15 mouse cellular contexts compared by ENCODE assay signal in genomic region chr11:106822911-106823310, GRCm38 (mm10). TPM values are rescaled to one million over a fixed set of nuclear protein-coding genes. Genes with fewer than 3 reads are reported as not detected.
DNase-seq lines count a peak whose midpoint lies in the region; ATAC-seq and TF ChIP-seq lines count a peak whose summit lies in the region.
"Had no signal": no experiment of that assay in that cellular context is flagged by ENCODE, and none has a peak within 500 bp of the region (broad histone marks: within the 10 kb centered on the region; RNA-seq: fewer than 3 reads in every experiment).

No protein-coding gene starts in this region.

- no peak for ATAC-seq in forebrain, embryonic 14.5 days
- ATAC-seq: forebrain, embryonic 15.5 days; intestine, embryonic 16.5 days; Patski had no signal

- H3K9ac ChIP-seq in forebrain, embryonic 14.5 days (ENCODE audit: low read length), result no peak overlapping the region
- H3K9ac ChIP-seq: forebrain, embryonic 15.5 days; limb, embryonic 12.5 days; neural tube, embryonic 15.5 days had no signal

- no peak for TF ChIP-seq POLR2A in bone marrow macrophage, adult 2 months (IDR thresholded peaks at IDR 0.05; ENCODE audit: borderline replicate concordance, low read depth, low read length)

- H3K9me3 ChIP-seq in forebrain, embryonic 14.5 days (replicated peaks; ENCODE audit: control insufficient read depth, low read length), result no peaks in the 10 kb centered on the region
- H3K9me3 ChIP-seq: forebrain, embryonic 15.5 days; limb, embryonic 12.5 days; neural tube, embryonic 15.5 days had no signal

- H3K4me2 ChIP-seq in forebrain, embryonic 14.5 days (ENCODE audit: low read length), result no peak overlapping the region
- H3K4me2 ChIP-seq: forebrain, embryonic 15.5 days; limb, embryonic 12.5 days; neural tube, embryonic 15.5 days had no signal

- no peak for TF ChIP-seq CTCF in bone marrow macrophage, adult 2 months (IDR thresholded peaks at IDR 0.05; ENCODE audit: low read depth, low read length)

- H3K4me1 ChIP-seq in bone marrow macrophage, adult 2 months (ENCODE audit: control insufficient read depth, insufficient read depth, low read length), result peaks cover 53% of the 10 kb centered on the region
- peaks cover 4% of the 10 kb centered on the region for H3K4me1 ChIP-seq in forebrain, embryonic 14.5 days (ENCODE audit: control insufficient read depth, insufficient read depth, low read length)

- H3K4me3 ChIP-seq in bone marrow macrophage, adult 2 months (ENCODE audit: insufficient read depth, low read length), result no peak overlapping the region
- no peak overlapping the region for H3K4me3 ChIP-seq in forebrain, embryonic 14.5 days (ENCODE audit: low read depth, low read length)
- H3K4me3 ChIP-seq: forebrain, embryonic 15.5 days; limb, embryonic 12.5 days; neural tube, embryonic 15.5 days had no signal

- no peaks in the 10 kb centered on the region for H3K27me3 ChIP-seq in forebrain, embryonic 14.5 days (replicated peaks; ENCODE audit: control insufficient read depth, insufficient read depth, low read length)
- H3K27me3 ChIP-seq: CH12.LX; forebrain, embryonic 15.5 days; limb, embryonic 12.5 days; neural tube, embryonic 15.5 days; Patski had no signal

- WGBS in forebrain, embryonic 14.5 days, result 80% methylated on average over 5 of the region's 5 CpGs

- intact Hi-C loops in left cerebral cortex, postnatal 36 days (cut with DNase I), result loop anchor here (2.0 kb wide), 1 partner anchor 34 kb away; the partner anchor contains the start of genes Cep95 and Ddx5

- peak; percentile 26 for DNase-seq in Muller cell, postnatal 12 days (ENCODE audit: inconsistent ontology term)
- peak; percentile 91 to 92 for DNase-seq in cerebellum, postnatal 25 days
- peak; percentile 65 to 72 for DNase-seq in left cerebral cortex, postnatal 36 days (ENCODE audit: low spot score in 2 of 2)
- DNase-seq in spleen, adult 12 weeks (ENCODE audit: low spot score), result no peak
- DNase-seq in forebrain, embryonic 14.5 days (ENCODE audit: low spot score), result no peak
- DNase-seq in heart, adult 11 months, result no peak
- DNase-seq: heart, postnatal 4 days; kidney, postnatal 25 days had no signal

- peaks cover 68% of the 10 kb centered on the region for H3K36me3 ChIP-seq in forebrain, embryonic 14.5 days (ENCODE audit: control insufficient read depth, insufficient read depth, low read length)

- peak overlapping the region; percentile 21 for H3K27ac ChIP-seq in bone marrow macrophage, adult 2 months (ENCODE audit: insufficient read depth, low read depth, low read length)
- H3K27ac ChIP-seq in forebrain, embryonic 14.5 days (ENCODE audit: low read depth, low read length), result no peak overlapping the region; the same call in 1 of the 2 replicates
- H3K27ac ChIP-seq: forebrain, embryonic 15.5 days; limb, embryonic 12.5 days; neural tube, embryonic 15.5 days had no signal

RNA-seq across cellular contexts. Expression of gene Cep95, which starts 33.9 kb away (rescaled TPM):
- polyA plus RNA-seq in bone marrow macrophage, adult 2 months (2012; ENCODE audit: insufficient read depth, insufficient read length, missing spikeins), result 24.4 and 26.6 TPM in 2 replicates
- total RNA-seq in left cerebral cortex, postnatal 36 days (2021), result 10 to 100 TPM in 1 of 2 experiments, 1 to 10 TPM in 1; 8.2 to 15.8 TPM
- 12.2 and 14.2 TPM in 2 replicates for polyA plus RNA-seq in forebrain, embryonic 14.5 days (2014; fragmentation: Nextera tagmentation; extraction: Ambion mirVana)

RNA-seq across cellular contexts. Expression of gene Ddx5, which starts 33.9 kb away (rescaled TPM):
- polyA plus RNA-seq in bone marrow macrophage, adult 2 months (2012; ENCODE audit: insufficient read depth, insufficient read length, missing spikeins), result 1,156 and 1,201 TPM in 2 replicates
- total RNA-seq in left cerebral cortex, postnatal 36 days (2021), result 100 to 1,000 TPM; 574 to 675 TPM
- 504 and 550 TPM in 2 replicates for polyA plus RNA-seq in forebrain, embryonic 14.5 days (2014; fragmentation: Nextera tagmentation; extraction: Ambion mirVana)

RNA-seq across cellular contexts. Expression of gene Polg2, which starts 43.6 kb away (rescaled TPM):
- 8.9 and 11.4 TPM in 2 replicates for polyA plus RNA-seq in bone marrow macrophage, adult 2 months (2012; ENCODE audit: insufficient read depth, insufficient read length, missing spikeins)
- total RNA-seq in left cerebral cortex, postnatal 36 days (2021), result 1 to 10 TPM; 3.0 to 3.2 TPM
- 9.1 and 10.1 TPM in 2 replicates for polyA plus RNA-seq in forebrain, embryonic 14.5 days (2014; fragmentation: Nextera tagmentation; extraction: Ambion mirVana)

Comparison
In these comparisons a context has a peak if more than half of its experiments do, and no peak if none do; other contexts are left out.
1. DNase-seq: peak in Muller cell, postnatal 12 days (single experiment), cerebellum, postnatal 25 days (2 of 2) and left cerebral cortex, postnatal 36 days (2 of 2); none in spleen, adult 12 weeks (single experiment), forebrain, embryonic 14.5 days (single experiment) and heart, adult 11 months (single experiment).